Mouse (Mus musculus): Measurements from ENCODE around the gene Ppp2r2c.
A peak's percentile ranks its signal among the peaks of the same experiment; 100 is the strongest.
"Not testable (repeated sequence)": the region's sequence is repeated elsewhere in the genome, so short reads cannot be mapped to it uniquely, and the experiment has no call there.

Gene Ppp2r2c

GRCm38 (mm10) chr5:36935486-36936473 is 67.5 kb downstream of the Ppp2r2c start:
- DNase-seq: no peak

DNA sequence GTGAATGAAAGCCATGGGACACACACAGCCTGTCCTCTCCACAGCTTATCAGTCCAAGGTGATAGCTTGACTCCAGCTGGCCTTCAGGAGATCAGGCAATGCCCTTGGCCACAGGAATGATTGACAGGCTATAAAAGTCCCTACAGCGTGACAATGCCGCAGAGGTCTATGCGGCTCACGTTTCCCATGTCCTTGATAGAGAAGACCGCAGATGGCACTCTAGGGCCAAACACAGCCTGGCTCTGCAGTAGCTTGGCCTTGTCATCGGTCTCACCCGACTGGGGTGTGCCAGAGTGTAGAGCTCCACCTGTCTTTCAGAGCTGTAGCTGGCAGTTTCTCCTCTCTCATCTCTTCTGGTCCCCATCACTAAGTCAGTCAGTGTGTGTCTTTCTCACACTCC is 68.2 kb downstream of the Ppp2r2c start:
- DNase-seq: no peak

DNA sequence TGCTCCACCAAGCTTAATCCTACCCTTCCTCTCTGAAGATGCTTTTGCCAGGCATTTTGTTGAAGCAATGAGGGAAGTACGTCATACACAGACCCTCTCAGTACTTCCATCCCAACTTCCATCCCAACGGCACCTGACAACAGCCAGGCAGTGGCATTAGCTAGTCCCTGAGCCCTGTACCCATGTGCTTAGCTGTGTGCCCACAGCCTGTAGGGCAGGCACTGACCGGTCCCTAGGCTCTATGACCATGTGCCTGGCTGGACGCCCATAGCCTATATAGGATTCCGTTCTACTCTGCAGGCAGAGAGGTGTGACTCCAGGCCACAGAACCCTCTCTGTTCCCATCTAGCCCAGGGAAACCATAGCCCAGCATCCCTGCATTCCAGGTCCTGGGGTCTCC is 69.7 kb downstream of the Ppp2r2c start:
- no peak for DNase-seq

DNA sequence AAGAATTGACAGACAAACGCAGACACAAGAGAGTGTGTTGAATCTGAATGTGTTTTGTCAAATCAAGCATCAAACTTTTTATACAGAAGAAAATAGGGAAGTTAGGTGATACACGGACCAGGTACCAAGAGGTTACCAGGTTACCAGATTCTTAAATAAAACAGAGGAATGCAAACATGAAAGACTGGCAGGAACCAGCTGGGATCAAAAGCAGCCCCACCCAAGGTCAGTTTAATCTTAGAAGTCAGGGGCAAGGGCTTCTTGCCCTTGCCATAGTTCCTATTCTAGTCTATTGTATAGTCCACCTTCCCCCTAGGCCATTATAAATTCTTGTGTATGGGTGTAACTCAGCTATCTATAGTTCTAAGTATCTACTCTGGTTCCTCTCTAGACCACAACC is 70.7 kb downstream of the Ppp2r2c start:
- DNase-seq: not testable (repeated sequence)

DNA sequence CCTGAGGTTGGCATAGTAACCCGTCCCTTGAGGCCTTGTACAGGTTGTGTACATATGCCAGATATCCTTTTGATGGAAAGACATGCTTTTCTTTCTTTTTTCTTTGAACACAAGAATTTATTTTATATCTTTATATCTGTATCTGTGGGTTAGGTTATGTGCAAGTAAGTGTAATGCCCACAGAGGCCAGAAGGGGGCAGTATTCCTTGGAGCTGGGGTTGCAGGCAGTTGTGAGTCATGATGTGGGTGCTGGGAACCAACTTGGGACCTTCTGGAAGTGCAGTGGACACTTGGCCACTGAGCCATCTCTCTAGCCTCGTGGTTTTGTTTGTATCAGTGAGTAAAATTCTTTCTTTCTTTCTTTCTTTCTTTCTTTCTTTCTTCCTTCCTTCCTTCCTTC is 74.1 kb downstream of the Ppp2r2c start:
- DNase-seq: no peak

DNA sequence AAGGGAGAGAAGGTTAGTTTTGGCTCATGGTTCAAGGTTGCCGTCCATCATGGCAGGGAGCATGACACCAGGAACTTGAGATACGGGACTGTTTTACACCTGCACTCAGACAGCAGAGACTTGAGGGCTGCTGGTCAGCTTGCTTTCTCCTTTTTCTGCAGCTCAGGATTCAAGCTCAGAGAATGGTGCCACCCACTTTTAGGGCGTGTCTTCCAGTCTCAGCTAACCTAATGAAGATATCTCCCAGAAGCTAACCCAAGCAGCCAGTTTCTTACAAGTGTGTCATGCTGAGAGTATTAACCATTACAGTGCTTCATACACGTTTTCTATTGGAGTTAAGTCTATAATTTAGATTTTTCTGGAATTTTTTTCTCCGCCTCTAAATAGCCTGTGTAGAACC is 76.2 kb downstream of the Ppp2r2c start:
- DNase-seq: no peak

- no peak for DNase-seq
Observed at GRCm38 (mm10) chr5:36945102-36945701, 76.9 kb downstream of the Ppp2r2c start.

- no peak for DNase-seq
Observed at GRCm38 (mm10) chr5:36945713-36946112, 77.4 kb downstream of the Ppp2r2c start.

- DNase-seq: peak; percentile 34
Observed at GRCm38 (mm10) chr5:36946445-36946844, 78.1 kb downstream of the Ppp2r2c start.

DNA sequence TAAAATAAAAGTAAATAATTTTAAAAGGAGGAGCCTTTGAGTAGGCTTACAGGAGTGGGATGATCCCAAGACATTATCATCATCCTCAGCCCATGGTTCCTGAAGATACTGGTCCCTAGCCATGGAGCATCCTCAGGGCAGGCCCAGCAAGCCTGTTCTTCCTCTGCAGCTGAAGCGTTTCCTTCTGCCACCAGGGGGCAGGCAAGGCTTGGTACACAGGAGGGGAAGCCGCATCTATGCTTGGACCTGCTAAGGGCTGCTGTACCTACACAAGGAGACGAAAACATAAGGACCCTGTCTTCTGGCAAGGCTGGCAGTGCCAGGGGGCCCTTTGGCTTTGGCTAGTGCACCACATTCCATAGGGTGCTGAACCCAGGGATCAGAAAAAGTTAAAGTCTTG is 80.5 kb downstream of the Ppp2r2c start:
- DNase-seq: peak; percentile 76

GRCm38 (mm10) chr5:36950871-36951270 is 82.6 kb downstream of the Ppp2r2c start:
- DNase-seq: no peak

GRCm38 (mm10) chr5:36952311-36952710 is 84.0 kb downstream of the Ppp2r2c start:
- no peak for DNase-seq

DNA sequence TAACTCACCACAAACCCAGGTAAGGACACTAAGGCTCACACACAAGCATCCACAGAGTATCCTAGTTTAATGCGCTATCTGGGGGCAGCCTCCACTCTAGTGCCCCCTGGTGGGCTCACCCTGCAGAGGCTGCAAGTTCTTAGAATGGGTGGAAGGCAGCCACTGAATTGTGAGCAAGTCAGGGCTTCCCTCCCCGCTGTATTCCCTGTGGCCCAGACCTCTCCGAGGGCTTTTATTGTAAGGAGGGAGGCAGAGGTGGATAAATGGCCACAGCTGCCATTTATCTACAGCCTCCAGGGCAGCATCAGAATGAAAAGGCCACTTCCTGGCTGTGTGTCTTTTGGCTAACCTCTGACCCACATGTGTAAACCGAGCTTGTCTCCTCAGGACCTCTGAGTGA is 87.1 kb downstream of the Ppp2r2c start:
- DNase-seq: peak; percentile 20

GRCm38 (mm10) chr5:36958837-36959236 is 90.5 kb downstream of the Ppp2r2c start:
- peak; percentile 78 for DNase-seq

DNA sequence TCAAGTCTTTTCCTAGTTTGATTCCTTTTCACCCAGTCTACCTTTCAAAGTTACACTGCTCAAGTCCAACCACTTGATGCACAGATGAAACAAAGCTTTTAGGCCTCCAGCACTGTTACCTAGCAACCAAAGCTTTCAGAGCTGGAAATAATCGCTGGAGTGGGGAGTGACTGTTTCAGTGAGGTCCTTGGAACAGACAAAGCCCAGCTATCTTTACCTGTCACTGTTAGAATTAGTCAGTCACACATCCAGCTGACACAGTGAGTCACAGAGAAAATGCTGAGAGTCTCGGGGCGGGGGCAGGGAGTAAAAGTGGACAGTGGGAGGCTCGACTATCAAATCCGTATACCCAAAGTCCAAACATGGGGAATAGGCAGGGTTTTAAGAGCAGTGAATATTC is 92.2 kb downstream of the Ppp2r2c start:
- no peak for DNase-seq

GRCm38 (mm10) chr5:36971587-36971986 is 103.3 kb downstream of the Ppp2r2c start:
- no peak for DNase-seq

DNA sequence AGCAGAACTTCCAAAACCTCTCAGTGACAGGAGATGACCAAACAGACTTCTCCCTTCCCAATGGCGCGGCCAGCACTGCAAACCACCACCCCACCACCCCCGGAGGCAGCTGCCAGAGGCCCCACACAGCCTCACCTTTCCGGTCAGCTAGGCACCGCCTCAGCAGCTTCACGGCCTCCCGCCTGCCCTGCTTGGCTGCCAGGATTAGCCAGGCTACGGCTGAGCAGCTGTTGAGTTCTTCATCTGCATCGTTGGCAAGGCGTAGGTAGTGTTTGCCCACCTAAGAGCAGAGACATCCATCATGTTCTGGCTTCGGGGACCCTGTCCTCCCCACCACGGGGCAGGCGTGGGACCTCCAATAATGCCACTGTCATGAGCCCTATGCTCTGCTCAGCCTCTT is 107.0 kb downstream of the Ppp2r2c start:
- DNase-seq: no peak

DNA sequence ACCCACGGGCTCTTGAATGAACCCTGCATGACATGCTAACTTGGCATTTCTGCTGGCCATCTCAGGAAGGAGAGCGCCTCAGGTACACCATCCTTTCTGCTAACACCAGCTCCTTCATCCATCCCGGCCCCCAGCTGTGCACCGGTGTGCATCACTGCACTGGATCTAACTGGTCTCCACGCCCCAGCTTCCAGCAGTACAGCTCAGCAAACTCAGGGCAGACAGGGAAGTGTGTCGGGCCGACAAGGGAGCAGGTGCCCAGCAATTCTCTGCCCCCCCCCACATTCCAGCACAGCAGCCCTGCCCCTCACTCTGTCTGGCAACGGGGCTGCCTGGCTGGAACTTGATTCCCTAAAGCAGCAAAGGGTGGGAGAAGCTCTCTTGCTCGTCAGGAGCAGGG is 109.5 kb downstream of the Ppp2r2c start:
- DNase-seq: no peak

DNA sequence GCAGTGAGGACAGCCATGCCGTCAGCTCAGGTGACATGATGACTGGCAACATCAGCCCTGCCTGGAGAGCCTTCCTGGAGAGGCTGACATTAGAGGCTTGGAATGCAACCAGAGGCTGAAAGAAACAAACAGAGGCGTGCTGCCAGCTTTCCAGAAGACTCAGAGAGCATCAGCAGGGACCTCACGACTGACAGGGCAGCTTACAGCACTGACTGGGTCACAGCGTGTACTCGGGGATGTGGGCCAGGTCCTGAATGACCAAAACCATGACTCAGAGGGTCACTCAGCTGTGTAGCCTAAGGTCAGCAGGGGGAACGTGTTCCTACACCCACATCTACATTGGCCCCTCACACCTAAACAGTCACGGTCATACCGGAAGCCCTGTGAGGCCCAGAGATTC is 110.7 kb downstream of the Ppp2r2c start:
- peak; percentile 37 for DNase-seq

GRCm38 (mm10) chr5:36979631-36980030 is 111.3 kb downstream of the Ppp2r2c start:
- no peak for DNase-seq

GRCm38 (mm10) chr5:36982271-36982670 is 114.0 kb downstream of the Ppp2r2c start:
- no peak for DNase-seq

- DNase-seq: no peak
Observed at GRCm38 (mm10) chr5:36986617-36987016, 118.3 kb downstream of the Ppp2r2c start.

DNA sequence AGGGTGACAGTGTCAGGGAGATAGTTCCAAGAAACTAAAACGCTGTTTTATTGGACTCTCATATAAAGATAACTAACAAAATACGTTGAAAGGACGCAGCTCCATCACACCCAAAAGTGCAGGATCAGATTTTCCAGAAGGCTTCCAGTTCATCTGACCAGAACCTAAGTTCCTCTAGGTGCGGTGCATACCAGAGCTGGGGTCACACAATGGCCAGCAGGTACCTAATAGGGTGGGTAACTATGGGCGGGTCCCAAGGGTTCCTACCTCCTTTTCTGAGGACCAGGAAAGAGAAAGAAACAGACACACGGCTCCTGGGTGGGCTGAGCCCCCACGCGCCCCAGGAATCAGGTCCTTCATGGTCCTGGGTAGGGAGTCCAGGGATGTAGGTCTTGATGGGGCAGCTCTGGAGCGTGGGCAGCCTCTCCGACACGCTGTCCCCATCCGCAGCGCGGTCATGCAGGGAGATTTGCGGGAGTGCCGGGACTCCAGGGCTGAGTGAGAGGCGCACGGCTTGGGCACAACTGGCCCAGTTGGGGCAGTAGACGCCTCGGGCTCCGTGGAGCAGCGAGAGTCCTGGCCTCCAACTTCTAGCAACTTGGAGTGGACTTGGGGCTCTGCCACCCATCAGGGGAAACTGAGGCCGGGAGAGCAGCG is 119.9 kb downstream of the Ppp2r2c start:
- DNase-seq: peak; percentile 7
